Mouse (Mus musculus) small intestine, adult 2 months (tissue): ENCODE measurements around the gene Rae1. TPM values are rescaled to one million over a fixed set of nuclear protein-coding genes. Genes with fewer than 3 reads are reported as not detected.
A peak's percentile ranks its signal among the peaks of the same experiment; 100 is the strongest.

ENCODE experiments used
- H3K27ac ChIP-seq: fragments of 200-500 bp; 2 replicates; pipeline ENCODE4 v1.5.1; 2012; ENCODE audit warnings: low read depth, low read length, control low read depth, inconsistent platforms; ENCODE audit not compliant: insufficient read depth
- H3K27me3 ChIP-seq: fragments of 200-500 bp; 2 replicates; pipeline ENCODE4 v1.6.1; 2012; ENCODE audit warnings: mild to moderate bottlenecking, moderate library complexity, low read length, inconsistent platforms; ENCODE audit not compliant: control insufficient read depth, insufficient read depth
- H3K36me3 ChIP-seq: fragments of 200-500 bp; 2 replicates; pipeline ENCODE4 v1.6.1; 2012; ENCODE audit warnings: mild to moderate bottlenecking, low read length, control low read depth, inconsistent platforms; ENCODE audit not compliant: control insufficient read depth, insufficient read depth
- H3K4me1 ChIP-seq: fragments of 200-500 bp; 2 replicates; pipeline ENCODE4 v1.6.1; 2012; ENCODE audit warnings: low read length, inconsistent platforms, mixed read lengths; ENCODE audit not compliant: control insufficient read depth, insufficient read depth, insufficient read length
- H3K4me3 ChIP-seq: fragments of 200-500 bp; 2 replicates; pipeline ENCODE4 v1.5.1; 2012; ENCODE audit warnings: low read depth, mild to moderate bottlenecking, control low read depth, inconsistent platforms, low read length, moderate library complexity
- CTCF ChIP-seq: fragments of 200-500 bp; IDR thresholded peaks from 2 replicates; pipeline ENCODE4 v1.5.1; 2012; ENCODE audit warnings: low read depth, mild to moderate bottlenecking, control low read depth, inconsistent platforms, low read length, moderate library complexity, mixed read lengths; ENCODE audit not compliant: insufficient replicate concordance, insufficient read length; ENCODE audit errors: extremely low read depth
- POLR2A ChIP-seq: fragments of 200-500 bp; IDR thresholded peaks from 2 replicates; pipeline ENCODE4 v1.6.1; 2012; ENCODE audit warnings: low read depth, mild to moderate bottlenecking, control low read depth, inconsistent platforms, low read length, moderate library complexity
- WGBS: fragments of 180-500 bp; shearing (Covaris S2); methylation state at CpG from one replicate; pipeline ENCODE4 v1.1.7; 2018; 5-methylcytosine and 5-hydroxymethylcytosine counted together
- polyA plus RNA-seq: library from polyadenylated mRNA; depleted of rRNA; stranded (reverse); fragments of >200 nt; gene quantifications from 2 replicates; pipeline ENCODE4 v1.2.3, GENCODE M21; 2012

Gene Rae1
- polyA plus RNA-seq, 1 experiment: 33.1 TPM

GRCm38 (mm10) chr2:173011440-173011839 is 11.5 kb downstream of the Rae1 start:
- peaks cover 76% of the 10 kb centered on the region for H3K36me3 ChIP-seq
- H3K4me3 ChIP-seq: no peak overlapping the region
- no peaks in the 10 kb centered on the region for H3K4me1 ChIP-seq
- H3K27me3 ChIP-seq: no peaks in the 10 kb centered on the region
- TF ChIP-seq POLR2A: no peak
- TF ChIP-seq CTCF: no peak
- no peak overlapping the region for H3K27ac ChIP-seq
- 91% methylated on average over 8 of the region's 8 CpGs for WGBS

- 77% methylated on average over 7 of the region's 7 CpGs for WGBS
- Histone ChIP-seq H3K27me3 (no peaks in the 10 kb centered on the region), H3K27ac (no peak overlapping the region), H3K36me3 (peaks cover 43% of the 10 kb centered on the region), H3K4me3 (no peak overlapping the region), H3K4me1 (peaks cover 12% of the 10 kb centered on the region)
- TF ChIP-seq POLR2A: no peak
- no peak for TF ChIP-seq CTCF
Observed at GRCm38 (mm10) chr2:173014741-173015287, 14.9 kb downstream of the Rae1 start.

GRCm38 (mm10) chr2:173017940-173018339 is 18.0 kb downstream of the Rae1 start:
- H3K27ac ChIP-seq: no peak overlapping the region
- TF ChIP-seq POLR2A (no peak), CTCF (no peak)
- peaks cover 21% of the 10 kb centered on the region for H3K36me3 ChIP-seq
- peaks cover 16% of the 10 kb centered on the region for H3K4me1 ChIP-seq
- WGBS: 36% methylated on average over 6 of the region's 6 CpGs
- no peak overlapping the region for H3K4me3 ChIP-seq
- no peaks in the 10 kb centered on the region for H3K27me3 ChIP-seq

DNA sequence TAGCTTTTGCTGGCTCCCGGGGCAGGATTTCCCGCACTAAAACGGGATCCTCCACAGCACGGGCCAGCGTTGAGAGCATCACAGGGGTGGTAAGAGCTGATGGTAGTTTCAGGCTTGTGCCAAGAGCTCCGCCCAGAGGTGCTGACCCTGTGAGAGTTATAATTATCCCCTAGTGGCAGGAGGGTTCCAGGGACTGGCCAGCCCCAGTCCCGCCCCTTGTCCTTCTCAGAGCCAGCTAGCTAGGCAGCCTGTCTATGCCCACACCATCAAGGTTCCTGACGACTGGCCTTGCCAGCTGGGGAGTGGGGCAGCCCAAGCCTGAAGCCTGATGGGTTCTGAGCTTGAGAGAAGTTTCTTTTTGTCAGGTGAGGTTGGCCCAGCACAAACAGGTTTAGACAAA is 18.7 kb downstream of the Rae1 start:
- H3K27ac ChIP-seq: no peak overlapping the region

GRCm38 (mm10) chr2:173019322-173019721 is 19.4 kb downstream of the Rae1 start:
- Histone ChIP-seq H3K27me3 (no peaks in the 10 kb centered on the region), H3K4me3 (peak overlapping the region; percentile 63), H3K27ac (no peak overlapping the region), H3K4me1 (peaks cover 27% of the 10 kb centered on the region), H3K36me3 (peaks cover 11% of the 10 kb centered on the region)
- TF ChIP-seq POLR2A (no peak), CTCF (no peak)
- WGBS: 20% methylated on average over 9 of the region's 9 CpGs

More for the DNA sequence above, 18.7 kb downstream of the Rae1 start:
- Histone ChIP-seq H3K4me3 (no peak overlapping the region), H3K4me1 (peaks cover 22% of the 10 kb centered on the region), H3K36me3 (peaks cover 15% of the 10 kb centered on the region), H3K27me3 (no peaks in the 10 kb centered on the region)
- no peak for TF ChIP-seq POLR2A
- TF ChIP-seq CTCF: no peak
- WGBS: 18% methylated on average over 8 of the region's 8 CpGs

DNA sequence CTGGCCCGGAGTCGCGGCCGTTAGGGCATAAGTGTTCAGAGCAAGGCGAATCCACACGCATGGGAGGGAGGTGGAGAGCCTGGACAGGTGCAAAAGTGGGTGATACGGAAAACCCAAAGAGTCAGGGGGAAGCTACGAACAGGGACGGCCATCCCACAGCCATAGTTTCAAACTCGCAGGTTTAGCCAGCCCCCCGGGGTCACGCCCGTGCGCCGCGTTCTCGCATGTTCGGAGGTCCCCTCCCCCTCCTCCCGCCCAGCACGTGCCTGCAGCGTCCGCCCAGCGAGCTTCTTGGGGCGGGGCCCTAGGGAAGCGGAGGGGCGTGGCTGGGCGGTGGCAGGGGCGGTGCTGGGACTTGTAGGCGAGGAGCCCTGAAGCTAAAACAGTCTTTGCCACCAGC is 19.9 kb downstream of the Rae1 start:
- Histone ChIP-seq H3K27ac (no peak overlapping the region), H3K4me1 (peaks cover 32% of the 10 kb centered on the region), H3K27me3 (no peaks in the 10 kb centered on the region), H3K36me3 (peaks cover 8% of the 10 kb centered on the region; the same call in 1 of the 2 replicates), H3K4me3 (peak overlapping the region; percentile 63)
- no peak for TF ChIP-seq CTCF
- TF ChIP-seq POLR2A: peak; percentile 13; the same call in 1 of the 2 replicates
- under 1% methylated on average over 29 of the region's 29 CpGs for WGBS

DNA sequence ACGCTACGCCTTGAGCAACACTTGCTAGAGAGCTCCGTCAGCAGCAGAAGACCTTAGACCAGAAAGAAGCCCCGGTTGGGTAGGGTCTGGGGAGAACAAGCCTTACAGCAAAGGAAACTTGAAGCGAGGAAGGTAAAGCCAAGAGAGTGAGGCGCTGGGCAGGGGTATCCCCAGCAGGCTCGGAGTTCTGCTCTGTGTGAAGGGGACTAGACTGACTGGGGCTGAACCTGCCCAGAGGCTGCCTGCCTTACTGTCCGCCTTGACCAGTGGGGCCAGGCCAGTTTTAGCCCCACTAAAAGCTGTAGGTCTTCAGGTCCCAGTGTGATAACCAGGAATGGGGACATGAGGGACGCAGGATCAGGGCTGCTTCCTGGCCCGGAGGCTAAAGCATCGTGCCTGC is 20.5 kb downstream of the Rae1 start, which contains the start of gene Rbm38:
Gene Rbm38 (plus strand): TSS at position 69 of the 400 bp plus-strand sequence.
- TF ChIP-seq CTCF (no peak), POLR2A (no peak)
- Histone ChIP-seq H3K4me3 (peak within 1 kb of the TSS; percentile 63), H3K27me3 (no peaks in the 10 kb centered on the region), H3K4me1 (peaks cover 38% of the 10 kb centered on the region), H3K36me3 (peaks cover 6% of the 10 kb centered on the region; the same call in 1 of the 2 replicates), H3K27ac (no peak within 1 kb of the TSS)
- WGBS: 59% methylated on average over 11 of the region's 11 CpGs
